Mouse (Mus musculus): ENCODE results near the gene Igf2r. TPM values are rescaled to one million over a fixed set of nuclear protein-coding genes. Genes with fewer than 3 reads are reported as not detected.

Gene Igf2r
- polyA plus RNA-seq, 1 experiment = not detected

- Histone ChIP-seq H3K27ac (ENCODE audit: insufficient read depth, low read depth, low read length) (no peak overlapping the region), H3K4me1 (ENCODE audit: control insufficient read depth, insufficient read depth, low read length) (no peaks in the 10 kb centered on the region), H3K4me3 (ENCODE audit: insufficient read depth, low read depth, low read length) (no peak overlapping the region)
- 84% methylated on average over 12 of the region's 12 CpGs for WGBS
- TF ChIP-seq POLR2A (IDR thresholded peaks at IDR 0.05; ENCODE audit: insufficient read depth, low read depth, low read length) (no peak), CTCF (IDR thresholded peaks at IDR 0.05; ENCODE audit: insufficient read depth, low read depth, low read length) (no peak)
These were observed 30.2 kb upstream of the Igf2r start for GRCm38 (mm10) chr17:12799368-12800275.

GRCm38 (mm10) chr17:12798571-12798970 is 29.1 kb upstream of the Igf2r start:
- WGBS = 91% methylated on average over 3 of the region's 3 CpGs
- H3K4me3 ChIP-seq (ENCODE audit: insufficient read depth, low read depth, low read length) = no peak overlapping the region
- H3K27ac ChIP-seq (ENCODE audit: insufficient read depth, low read depth, low read length) = no peak overlapping the region
- TF ChIP-seq POLR2A (IDR thresholded peaks at IDR 0.05; ENCODE audit: insufficient read depth, low read depth, low read length) (no peak), CTCF (IDR thresholded peaks at IDR 0.05; ENCODE audit: insufficient read depth, low read depth, low read length) (no peak)
- H3K4me1 ChIP-seq (ENCODE audit: control insufficient read depth, insufficient read depth, low read length) = peaks cover 3% of the 10 kb centered on the region; the same call in 1 of the 2 replicates

GRCm38 (mm10) chr17:12797427-12798029 is 28.1 kb upstream of the Igf2r start:
- TF ChIP-seq POLR2A (IDR thresholded peaks at IDR 0.05; ENCODE audit: insufficient read depth, low read depth, low read length) = no peak
- TF ChIP-seq CTCF (IDR thresholded peaks at IDR 0.05; ENCODE audit: insufficient read depth, low read depth, low read length) = no peak
- Histone ChIP-seq H3K4me3 (ENCODE audit: insufficient read depth, low read depth, low read length) (no peak overlapping the region), H3K4me1 (ENCODE audit: control insufficient read depth, insufficient read depth, low read length) (peaks cover 3% of the 10 kb centered on the region; the same call in 1 of the 2 replicates), H3K27ac (ENCODE audit: insufficient read depth, low read depth, low read length) (no peak overlapping the region)
- WGBS = 69% methylated on average over 3 of the region's 3 CpGs

- TF ChIP-seq POLR2A (IDR thresholded peaks at IDR 0.05; ENCODE audit: insufficient read depth, low read depth, low read length) (no peak), CTCF (IDR thresholded peaks at IDR 0.05; ENCODE audit: insufficient read depth, low read depth, low read length) (no peak)
- peaks cover 3% of the 10 kb centered on the region; the same call in 1 of the 2 replicates for H3K4me1 ChIP-seq (ENCODE audit: control insufficient read depth, insufficient read depth, low read length)
- WGBS = 91% methylated on average over 3 of the region's 3 CpGs
- no peak overlapping the region for H3K27ac ChIP-seq (ENCODE audit: insufficient read depth, low read depth, low read length)
- H3K4me3 ChIP-seq (ENCODE audit: insufficient read depth, low read depth, low read length) = no peak overlapping the region
These were observed 27.2 kb upstream of the Igf2r start for GRCm38 (mm10) chr17:12796633-12797032.

GRCm38 (mm10) chr17:12793660-12794406 is 24.4 kb upstream of the Igf2r start:
- Histone ChIP-seq H3K27ac (ENCODE audit: insufficient read depth, low read depth, low read length) (no peak overlapping the region), H3K4me1 (ENCODE audit: control insufficient read depth, insufficient read depth, low read length) (peaks cover 9% of the 10 kb centered on the region; the same call in 1 of the 2 replicates), H3K4me3 (ENCODE audit: insufficient read depth, low read depth, low read length) (no peak overlapping the region)
- no peak for TF ChIP-seq CTCF (IDR thresholded peaks at IDR 0.05; ENCODE audit: insufficient read depth, low read depth, low read length)
- no peak for TF ChIP-seq POLR2A (IDR thresholded peaks at IDR 0.05; ENCODE audit: insufficient read depth, low read depth, low read length)
- 43% methylated on average over 8 of the region's 8 CpGs for WGBS

- Histone ChIP-seq H3K27ac (ENCODE audit: insufficient read depth, low read depth, low read length) (no peak overlapping the region), H3K4me3 (ENCODE audit: insufficient read depth, low read depth, low read length) (no peak overlapping the region), H3K4me1 (ENCODE audit: control insufficient read depth, insufficient read depth, low read length) (peaks cover 9% of the 10 kb centered on the region; the same call in 1 of the 2 replicates)
- TF ChIP-seq CTCF (IDR thresholded peaks at IDR 0.05; ENCODE audit: insufficient read depth, low read depth, low read length) (no peak), POLR2A (IDR thresholded peaks at IDR 0.05; ENCODE audit: insufficient read depth, low read depth, low read length) (no peak)
- 68% methylated on average over 11 of the region's 11 CpGs for WGBS
These were observed 23.1 kb upstream of the Igf2r start for GRCm38 (mm10) chr17:12792422-12793206.

DNA sequence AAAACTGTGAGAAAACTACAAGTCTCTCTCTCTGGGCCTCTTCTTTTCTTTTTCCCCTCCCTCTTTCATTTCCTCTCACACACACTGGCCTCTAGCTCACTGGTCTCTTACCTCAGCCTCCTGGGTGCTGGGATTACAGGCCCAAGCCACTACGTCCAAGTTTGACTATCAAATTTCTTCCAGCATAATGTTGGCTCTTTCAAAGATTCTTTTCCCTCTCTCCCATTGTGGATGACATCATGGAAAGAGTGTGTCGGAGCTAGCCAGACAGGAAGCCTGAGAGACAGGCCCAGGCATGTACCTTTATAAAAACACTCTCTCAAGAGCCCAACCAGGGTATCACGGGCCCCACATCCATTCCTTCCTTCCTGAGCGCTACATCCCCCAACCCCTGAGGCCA is 22.0 kb upstream of the Igf2r start:
- 59% methylated on average over 4 of the region's 4 CpGs for WGBS
- H3K4me3 ChIP-seq (ENCODE audit: insufficient read depth, low read depth, low read length) = no peak overlapping the region
- H3K27ac ChIP-seq (ENCODE audit: insufficient read depth, low read depth, low read length) = no peak overlapping the region
- TF ChIP-seq POLR2A (IDR thresholded peaks at IDR 0.05; ENCODE audit: insufficient read depth, low read depth, low read length) = no peak
- TF ChIP-seq CTCF (IDR thresholded peaks at IDR 0.05; ENCODE audit: insufficient read depth, low read depth, low read length) = no peak
- H3K4me1 ChIP-seq (ENCODE audit: control insufficient read depth, insufficient read depth, low read length) = peaks cover 9% of the 10 kb centered on the region; the same call in 1 of the 2 replicates

DNA sequence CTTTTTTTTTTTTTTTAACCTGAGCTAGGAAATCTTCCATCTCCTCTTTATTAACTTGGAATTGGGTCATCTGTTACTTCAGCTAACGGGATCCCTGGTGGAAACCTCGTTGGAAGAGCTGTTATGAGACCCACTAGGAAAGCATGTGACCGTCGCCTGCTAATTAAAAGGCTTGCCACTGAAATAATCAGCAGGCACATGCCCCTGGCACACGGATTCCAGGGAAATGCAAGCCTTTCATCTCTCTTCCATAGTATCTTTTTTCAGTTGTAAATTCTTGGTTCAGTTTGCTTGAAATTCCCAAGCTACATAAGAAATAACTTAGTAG is 21.6 kb upstream of the Igf2r start:
- no peak overlapping the region for H3K27ac ChIP-seq (ENCODE audit: insufficient read depth, low read depth, low read length)
- TF ChIP-seq POLR2A (IDR thresholded peaks at IDR 0.05; ENCODE audit: insufficient read depth, low read depth, low read length) = no peak
- peaks cover 9% of the 10 kb centered on the region; the same call in 1 of the 2 replicates for H3K4me1 ChIP-seq (ENCODE audit: control insufficient read depth, insufficient read depth, low read length)
- no peak overlapping the region for H3K4me3 ChIP-seq (ENCODE audit: insufficient read depth, low read depth, low read length)
- WGBS = 40% methylated on average over 5 of the region's 5 CpGs

Data from olfactory bulb, adult 2 months (tissue).